Mouse (Mus musculus): Measurements from ENCODE around the gene Hist1h2bc.
A peak's percentile ranks its signal among the peaks of the same experiment; 100 is the strongest.

Gene Hist1h2bc

DNA sequence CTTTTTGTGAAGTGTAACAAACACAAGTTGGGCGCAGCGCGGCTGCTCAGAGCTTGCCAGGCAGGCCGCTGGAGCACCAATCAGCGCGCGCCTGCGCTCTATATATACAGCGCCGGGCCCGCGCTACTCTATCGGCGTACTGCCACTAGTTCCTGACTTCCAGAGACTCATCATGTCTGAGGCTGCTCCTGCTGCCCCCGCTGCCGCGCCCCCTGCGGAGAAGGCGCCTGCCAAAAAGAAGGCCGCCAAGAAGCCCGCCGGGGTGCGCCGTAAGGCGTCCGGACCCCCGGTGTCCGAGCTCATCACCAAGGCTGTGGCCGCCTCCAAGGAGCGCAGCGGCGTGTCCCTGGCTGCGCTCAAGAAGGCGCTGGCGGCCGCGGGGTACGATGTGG is 54.7 kb downstream of the Hist1h2bc start, which contains the start of gene Hist1h1c:
Gene Hist1h1c, plus strand, starts transcription at position 132 of the 392 bp plus-strand sequence.
- peak; percentile 100 for DNase-seq

DNA sequence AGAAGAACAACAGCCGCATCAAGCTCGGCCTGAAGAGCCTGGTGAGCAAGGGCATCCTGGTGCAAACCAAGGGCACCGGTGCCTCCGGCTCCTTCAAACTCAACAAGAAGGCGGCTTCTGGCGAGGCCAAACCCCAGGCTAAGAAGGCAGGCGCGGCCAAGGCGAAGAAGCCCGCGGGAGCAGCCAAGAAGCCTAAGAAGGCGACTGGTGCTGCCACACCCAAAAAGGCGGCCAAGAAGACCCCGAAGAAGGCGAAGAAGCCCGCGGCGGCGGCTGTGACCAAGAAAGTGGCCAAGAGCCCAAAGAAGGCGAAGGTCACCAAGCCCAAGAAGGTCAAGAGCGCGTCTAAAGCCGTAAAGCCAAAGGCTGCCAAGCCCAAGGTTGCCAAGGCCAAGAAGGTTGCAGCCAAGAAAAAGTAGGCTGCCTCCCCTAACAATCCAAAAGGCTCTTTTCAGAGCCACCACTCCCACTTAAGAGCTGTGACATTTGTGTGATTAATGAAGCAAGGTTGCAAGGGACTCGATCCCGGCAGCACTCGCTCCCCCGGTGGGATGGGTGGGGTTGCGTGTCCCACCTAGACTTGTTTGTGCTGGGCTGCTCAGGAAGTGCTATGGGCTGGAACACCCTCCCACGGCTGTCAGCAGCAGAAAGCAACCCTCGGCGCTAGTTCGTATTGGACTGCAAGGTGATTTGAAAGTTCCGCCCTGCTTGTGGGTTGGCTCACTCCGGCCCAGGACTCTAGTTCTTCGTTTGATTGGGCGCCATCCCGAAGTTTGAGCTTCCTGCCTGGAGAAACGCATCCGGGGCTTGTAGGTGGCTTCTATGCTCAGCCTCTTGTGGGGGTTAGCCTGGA is 55.3 kb downstream of the Hist1h2bc start:
- DNase-seq = peak; percentile 100

DNA sequence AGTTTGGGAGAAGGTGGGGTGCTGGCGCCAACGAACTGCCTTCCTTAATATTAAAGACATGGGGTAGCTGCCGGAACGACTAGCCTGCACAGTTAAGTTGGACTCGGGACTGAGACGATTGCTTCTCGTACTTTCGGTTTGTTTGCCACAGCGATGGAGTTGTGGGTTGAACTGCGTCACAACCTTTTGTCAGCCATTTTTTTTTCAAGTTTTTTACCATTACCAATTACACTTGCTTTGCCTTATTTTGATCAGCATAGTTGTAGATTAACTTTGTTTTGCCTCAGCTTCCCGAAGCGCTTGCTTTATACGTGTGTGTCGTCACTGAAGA is 55.9 kb downstream of the Hist1h2bc start:
- DNase-seq = no peak

DNA sequence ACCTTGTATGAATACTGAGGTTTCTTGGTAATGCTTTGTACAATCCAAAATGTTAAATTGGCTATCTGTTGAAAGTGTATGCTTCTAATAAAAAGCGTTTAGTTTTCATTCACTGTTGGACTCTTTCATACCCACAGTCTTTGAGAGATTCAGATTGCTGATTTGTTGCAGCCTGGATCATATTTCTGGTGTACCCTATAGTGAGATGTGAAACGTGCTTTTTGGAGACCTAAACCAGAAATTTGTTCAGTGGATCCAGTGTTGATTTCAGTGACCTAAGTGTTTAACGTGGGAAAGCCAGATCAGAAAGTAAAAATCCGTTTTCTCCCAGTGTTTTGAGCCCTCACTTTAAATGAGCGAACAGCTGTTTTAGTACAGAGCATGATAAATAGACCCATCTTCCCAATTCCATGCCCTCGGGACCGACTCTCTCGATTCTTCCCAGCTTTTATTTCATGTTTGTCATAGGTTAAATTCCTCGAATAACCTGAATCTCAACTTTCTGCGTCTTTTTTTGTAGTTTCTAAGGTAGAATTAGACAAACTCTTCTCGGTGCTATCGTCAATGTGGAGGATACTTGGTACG is 56.3 kb downstream of the Hist1h2bc start:
- DNase-seq = peak; percentile 52

DNA sequence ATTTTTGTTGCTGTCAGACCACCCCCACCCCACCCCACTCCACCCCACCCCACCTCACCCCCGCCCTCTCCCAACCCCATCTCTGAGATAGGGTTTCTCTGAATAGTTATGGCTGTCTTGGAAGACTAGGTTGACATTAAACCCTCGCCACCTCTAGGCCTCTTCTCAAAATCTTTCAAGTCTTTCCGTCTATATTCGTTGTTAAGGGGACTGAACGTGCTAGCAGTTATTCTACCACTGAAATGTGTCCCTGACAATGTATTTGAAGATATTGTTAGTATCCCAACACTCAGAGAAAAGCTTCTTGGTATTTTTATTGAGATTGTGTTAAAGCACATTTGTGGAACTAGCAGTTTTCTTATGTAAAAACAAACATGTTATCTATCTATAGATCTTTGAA is 56.9 kb downstream of the Hist1h2bc start:
- DNase-seq = peak; percentile 25

DNA sequence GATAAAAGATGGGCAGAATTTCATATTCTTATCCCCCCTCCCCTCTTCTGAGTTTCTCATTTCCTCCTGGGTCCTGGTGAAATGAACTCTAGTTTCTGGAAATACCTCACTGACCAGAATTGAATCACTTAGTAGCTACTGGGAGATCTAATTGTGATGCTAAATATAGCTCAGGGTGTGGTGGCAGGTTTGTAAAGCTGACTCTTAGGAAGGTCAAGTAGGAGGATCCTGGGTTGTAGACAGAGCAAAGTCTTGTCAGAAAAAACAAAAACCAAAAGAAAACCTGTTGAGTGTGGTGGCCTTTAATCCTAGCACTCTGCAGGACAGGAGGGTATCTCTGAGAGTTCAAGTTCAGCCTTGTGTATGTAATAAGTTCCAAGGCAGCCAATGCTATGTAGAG is 58.0 kb downstream of the Hist1h2bc start:
- DNase-seq = peak; percentile 40
